ENCODE assay signal across 24 mouse cellular contexts in genomic region chr16:15432681-15433080, GRCm38 (mm10).
DNase-seq lines count a peak whose midpoint lies in the region; ATAC-seq and TF ChIP-seq lines count a peak whose summit lies in the region.
"Had no signal": no experiment of that assay in that cellular context is flagged by ENCODE, and none has a peak within 500 bp of the region (broad histone marks: within the 10 kb centered on the region; RNA-seq: fewer than 3 reads in every experiment).

No protein-coding gene starts in this region.

- H3K27ac ChIP-seq in layer of hippocampus, adult 2 months, result no peak overlapping the region
- no peak overlapping the region for H3K27ac ChIP-seq in lung, postnatal 0 days (ENCODE audit: low read length)
- H3K27ac ChIP-seq in stomach, postnatal 0 days (replicated peaks), result no peak overlapping the region
- H3K27ac ChIP-seq: embryonic facial prominence, embryonic 10.5 days; forebrain, embryonic 13.5 days; heart, adult 2 months; heart, embryonic 15.5 days; hindbrain, embryonic 10.5 days; hindbrain, embryonic 14.5 days had no signal

- no peak overlapping the region for H3K4me2 ChIP-seq in lung, postnatal 0 days (replicated peaks; ENCODE audit: low read depth, low read length)
- no peak overlapping the region for H3K4me2 ChIP-seq in stomach, postnatal 0 days (replicated peaks; ENCODE audit: low read depth)
- H3K4me2 ChIP-seq: forebrain, embryonic 13.5 days; heart, embryonic 11.5 days; heart, embryonic 15.5 days; hindbrain, embryonic 14.5 days had no signal

- ATAC-seq in lung, postnatal 0 days, result no peak
- ATAC-seq in stomach, postnatal 0 days (ENCODE audit: low FRiP score, low TSS enrichment), result no peak
- ATAC-seq: activated CD4-positive, CD25-positive, alpha-beta regulatory T cell, adult 4 months; forebrain, embryonic 13.5 days; forebrain, postnatal 0 days; Patski had no signal

- H3K36me3 ChIP-seq in lung, postnatal 0 days (ENCODE audit: insufficient read depth, low read length), result no peaks in the 10 kb centered on the region
- no peaks in the 10 kb centered on the region for H3K36me3 ChIP-seq in stomach, postnatal 0 days (ENCODE audit: control insufficient read depth, insufficient read depth, low read length)
- H3K36me3 ChIP-seq: embryonic facial prominence, embryonic 10.5 days; G1E; heart, embryonic 15.5 days; hindbrain, embryonic 10.5 days had no signal

- no peak for DNase-seq in layer of hippocampus, adult 2 months (ENCODE audit: low spot score in 2 of 2)
- no peak for DNase-seq in layer of hippocampus, adult 11-12 months (ENCODE audit: low spot score)
- DNase-seq in lung, postnatal 0 days (ENCODE audit: low spot score), result no peak
- DNase-seq in lung, adult 18-20 months, result no peak
- DNase-seq in Muller cell, postnatal 12 days (ENCODE audit: inconsistent ontology term), result peak; percentile 1
- DNase-seq in stomach, postnatal 0 days (ENCODE audit: low spot score), result no peak
- no peak for DNase-seq in spleen, postnatal 14 days (ENCODE audit: low spot score in 2 of 2)
- DNase-seq: adrenal gland, adult 2 months; adrenal gland, postnatal 25 days; cerebellum, adult 2 months; cerebellum, postnatal 10 days; forebrain, postnatal 0 days; gastrocnemius, postnatal 14 days; heart, adult 2 months; heart, postnatal 14 days had no signal

- no peaks in the 10 kb centered on the region for H3K27me3 ChIP-seq in lung, postnatal 0 days (replicated peaks; ENCODE audit: insufficient read depth, low read length)
- no peaks in the 10 kb centered on the region for H3K27me3 ChIP-seq in stomach, postnatal 0 days (ENCODE audit: control insufficient read depth, insufficient read depth, low read length)
- H3K27me3 ChIP-seq: forebrain, embryonic 13.5 days; heart, embryonic 15.5 days; Patski had no signal

- no peaks in the 10 kb centered on the region for H3K4me1 ChIP-seq in lung, postnatal 0 days (ENCODE audit: insufficient read depth, low read depth, low read length)
- no peaks in the 10 kb centered on the region for H3K4me1 ChIP-seq in stomach, postnatal 0 days (replicated peaks; ENCODE audit: control insufficient read depth, insufficient read depth)
- H3K4me1 ChIP-seq: embryonic facial prominence, embryonic 10.5 days; forebrain, embryonic 13.5 days; heart, embryonic 15.5 days; hindbrain, embryonic 10.5 days had no signal

- no peak overlapping the region for H3K9ac ChIP-seq in lung, postnatal 0 days (replicated peaks; ENCODE audit: low read depth)
- H3K9ac ChIP-seq in stomach, postnatal 0 days (ENCODE audit: low read length), result no peak overlapping the region
- H3K9ac ChIP-seq: forebrain, embryonic 13.5 days; forebrain, postnatal 0 days; heart, embryonic 15.5 days; hindbrain, embryonic 14.5 days had no signal

- H3K9me3 ChIP-seq in lung, postnatal 0 days (ENCODE audit: low read length), result no peaks in the 10 kb centered on the region
- H3K9me3 ChIP-seq in stomach, postnatal 0 days (ENCODE audit: control insufficient read depth, low read length), result no peaks in the 10 kb centered on the region
- H3K9me3 ChIP-seq: embryonic facial prominence, embryonic 10.5 days; G1E; heart, embryonic 15.5 days had no signal

- H3K4me3 ChIP-seq in layer of hippocampus, adult 2 months, result no peak overlapping the region
- no peak overlapping the region for H3K4me3 ChIP-seq in lung, postnatal 0 days (ENCODE audit: low read depth, low read length)
- H3K4me3 ChIP-seq in stomach, postnatal 0 days (ENCODE audit: low read depth, low read length), result no peak overlapping the region
- H3K4me3 ChIP-seq: embryonic facial prominence, embryonic 10.5 days; forebrain, embryonic 13.5 days; heart, adult 2 months; heart, embryonic 15.5 days; hindbrain, embryonic 10.5 days had no signal

- TF ChIP-seq EP300 in lung, postnatal 0 days (IDR thresholded peaks at IDR 0.05), result no peak
- no peak for TF ChIP-seq EP300 in stomach, postnatal 0 days (optimal IDR thresholded peaks at IDR 0.05)

- peak; percentile 61 for TF ChIP-seq CTCF in layer of hippocampus, adult 2 months (conservative IDR thresholded peaks at IDR 0.05)
- TF ChIP-seq CTCF in lung, postnatal 0 days (IDR thresholded peaks at IDR 0.05), result peak; percentile 38
- peak; percentile 57 for TF ChIP-seq CTCF in stomach, postnatal 0 days (IDR thresholded peaks at IDR 0.05; ENCODE audit: low read depth)
